Mouse (Mus musculus) C2C12 (cell line): ENCODE results near the gene Icam5.

Source experiments
- CTCF ChIP-seq: IDR thresholded peaks from one replicate; pipeline ENCODE4 v1.5.1; 2011; ENCODE audit not compliant: control insufficient read depth, insufficient read depth, insufficient read length
- MYOG ChIP-seq: IDR thresholded peaks from one replicate; pipeline ENCODE4 v1.6.1; 2011; ENCODE audit not compliant: control insufficient read depth, insufficient read length; ENCODE audit errors: extremely low read depth
- USF1 ChIP-seq: IDR thresholded peaks from one replicate; pipeline ENCODE4 v1.6.1; 2011; ENCODE audit warnings: low read depth, mild to moderate bottlenecking, control low read depth, moderate library complexity

- no peak for TF ChIP-seq CTCF
- no peak for TF ChIP-seq USF1
- TF ChIP-seq MYOG, result no peak
Observed at GRCm38 (mm10) chr9:21075625-21076024, 43.8 kb downstream of the Icam5 start.
